Comparison of ENCODE assay signal across 18 mouse cellular contexts in genomic region chr6:99078089-99078488, GRCm38 (mm10).
"Had no signal": no experiment of that assay in that cellular context is flagged by ENCODE, and none has a peak within 500 bp of the region (broad histone marks: within the 10 kb centered on the region; RNA-seq: fewer than 3 reads in every experiment).

No protein-coding gene starts in this region.

- H3K9me3 ChIP-seq: limb, embryonic 10.5 days; liver, embryonic 13.5 days had no signal

- DNase-seq: kidney, adult 2 months; kidney, postnatal 25 days; layer of hippocampus, postnatal 36 days; liver, embryonic 13.5 days; lung, adult 2 months; lung, postnatal 14 days; lung, postnatal 4 days; thymus, adult 2 months; thymus, postnatal 14 days; thymus, postnatal 4 days had no signal

- H3K9ac ChIP-seq: limb, embryonic 13.5 days; liver, embryonic 13.5 days; midbrain, embryonic 13.5 days had no signal

- H3K27ac ChIP-seq: kidney, postnatal 0 days; limb, embryonic 10.5 days; limb, embryonic 13.5 days; liver, embryonic 13.5 days; midbrain, embryonic 13.5 days; stomach, postnatal 0 days had no signal

- H3K4me3 ChIP-seq: limb, embryonic 10.5 days; limb, embryonic 13.5 days; liver, embryonic 13.5 days; megakaryocyte, embryonic 14.5 days; midbrain, embryonic 10.5 days; midbrain, embryonic 13.5 days had no signal

- ATAC-seq: intestine, postnatal 0 days; midbrain, embryonic 13.5 days had no signal

- H3K4me2 ChIP-seq: limb, embryonic 13.5 days; liver, embryonic 13.5 days; midbrain, embryonic 13.5 days had no signal

- H3K27me3 ChIP-seq: limb, embryonic 13.5 days; liver, embryonic 13.5 days; megakaryocyte, embryonic 14.5 days; midbrain, embryonic 13.5 days had no signal
